In genomic region chr11:42051567-42051966, GRCm38 (mm10) we compare ENCODE assay signal across 32 mouse cellular contexts. TPM values are rescaled to one million over a fixed set of nuclear protein-coding genes. Genes with fewer than 3 reads are reported as not detected.
"Had no signal": no experiment of that assay in that cellular context is flagged by ENCODE, and none has a peak within 500 bp of the region (broad histone marks: within the 10 kb centered on the region; RNA-seq: fewer than 3 reads in every experiment).

No protein-coding gene starts in this region.

- H3K4me3 ChIP-seq: heart, adult 2 months; heart, embryonic 13.5 days; heart, embryonic 15.5 days; hindbrain, embryonic 13.5 days; hindbrain, embryonic 15.5 days; kidney, embryonic 15.5 days; limb, embryonic 13.5 days; limb, embryonic 15.5 days; liver, embryonic 12.5 days had no signal

- ATAC-seq: hindbrain, postnatal 0 days; intestine, embryonic 16.5 days; liver, embryonic 12.5 days had no signal

- DNase-seq: gastrocnemius, postnatal 14 days; gastrocnemius, postnatal 36 days; heart, adult 11 months; heart, adult 2 months; heart, postnatal 14 days; heart, postnatal 36 days; kidney, adult 11 months; kidney, adult 2 months; kidney, adult 9 months; kidney, postnatal 14 days; kidney, postnatal 36 days; layer of hippocampus, adult 9-11 months; layer of hippocampus, postnatal 36 days; left cerebral cortex, postnatal 4 days had no signal

- H3K27ac ChIP-seq: heart, adult 2 months; heart, embryonic 13.5 days; heart, embryonic 15.5 days; hindbrain, embryonic 13.5 days; hindbrain, embryonic 15.5 days; hindbrain, postnatal 0 days; kidney, embryonic 15.5 days; kidney, postnatal 0 days; limb, embryonic 13.5 days; limb, embryonic 15.5 days; liver, embryonic 12.5 days; liver, embryonic 14.5 days had no signal

RNA-seq across cellular contexts. Expression of gene Gabrg2, which starts 50.9 kb away (rescaled TPM):
- total RNA-seq: heart, adult 2 months; heart, postnatal 14 days; heart, postnatal 36 days; hematopoietic stem cell, adult 5-6 weeks; liver, adult 2 months had no signal
- polyA plus RNA-seq: gonadal fat pad, adult 2 months; heart, adult 2 months; heart, postnatal 0 days; limb, embryonic 11.5 days; liver, adult 2 months; liver, embryonic 12.5 days; liver, embryonic 14.5 days; liver, embryonic 16.5 days had no signal
